Mouse (Mus musculus) embryonic facial prominence, embryonic 15.5 days (tissue): ENCODE data around the gene Hist2h3b. TPM values are rescaled to one million over a fixed set of nuclear protein-coding genes. Genes with fewer than 3 reads are reported as not detected.
"Not testable (repeated sequence)": the region's sequence is repeated elsewhere in the genome, so short reads cannot be mapped to it uniquely, and the experiment has no call there.

ENCODE experiments used
- ATAC-seq: fragments of 200-750 bp; cut with Nextera tagmentation; 2 replicates; pipeline ENCODE4 v1.8.0; 2017; ENCODE audit warnings: low read depth, moderate TSS enrichment; ENCODE audit not compliant: insufficient number of reproducible peaks, low FRiP score, low TSS enrichment
- H3K27ac ChIP-seq: fragments of 300-500 bp; sonication (generic); replicated peaks from 2 replicates; pipeline ENCODE4 v1.5.1; 2015; ENCODE audit warnings: mild to moderate bottlenecking, inconsistent platforms
- H3K27me3 ChIP-seq: fragments of 300-500 bp; sonication (generic); 2 replicates; pipeline ENCODE4 v1.6.1; 2015; ENCODE audit warnings: inconsistent platforms
- H3K36me3 ChIP-seq: fragments of 300-500 bp; sonication (generic); 2 replicates; pipeline ENCODE4 v1.6.1; 2015; ENCODE audit warnings: mild to moderate bottlenecking, inconsistent platforms
- H3K4me1 ChIP-seq: fragments of 300-500 bp; sonication (generic); 2 replicates; pipeline ENCODE4 v1.6.1; 2015; ENCODE audit warnings: inconsistent platforms
- H3K4me2 ChIP-seq: fragments of 300-500 bp; sonication (generic); replicated peaks from 2 replicates; pipeline ENCODE4 v1.6.1; 2015; ENCODE audit warnings: mild to moderate bottlenecking, inconsistent platforms
- H3K4me3 ChIP-seq: fragments of 300-500 bp; sonication (generic); replicated peaks from 2 replicates; pipeline ENCODE4 v1.5.1; 2015; ENCODE audit warnings: mild to moderate bottlenecking, inconsistent platforms
- H3K9ac ChIP-seq: fragments of 300-500 bp; sonication (generic); 2 replicates; pipeline ENCODE4 v1.6.1; 2015; ENCODE audit warnings: inconsistent platforms
- H3K9me3 ChIP-seq: fragments of 300-500 bp; sonication (generic); replicated peaks from 2 replicates; pipeline ENCODE4 v1.6.1; 2016; ENCODE audit warnings: inconsistent platforms
- WGBS: fragments of 180-500 bp; shearing (Covaris S2); methylation state at CpG from one replicate; pipeline ENCODE4 v1.1.7; 2015; 5-methylcytosine and 5-hydroxymethylcytosine counted together
- polyA plus RNA-seq: library from polyadenylated mRNA; unstranded; fragments of >200 nt; fragmentation: Nextera tagmentation; extraction: Ambion mirVana; gene quantifications from 2 replicates; pipeline ENCODE4 v1.2.1, GENCODE M21; 2015

Hist2h3b gene
- polyA plus RNA-seq, 1 experiment from 2014 or later: 36.0 TPM

DNA sequence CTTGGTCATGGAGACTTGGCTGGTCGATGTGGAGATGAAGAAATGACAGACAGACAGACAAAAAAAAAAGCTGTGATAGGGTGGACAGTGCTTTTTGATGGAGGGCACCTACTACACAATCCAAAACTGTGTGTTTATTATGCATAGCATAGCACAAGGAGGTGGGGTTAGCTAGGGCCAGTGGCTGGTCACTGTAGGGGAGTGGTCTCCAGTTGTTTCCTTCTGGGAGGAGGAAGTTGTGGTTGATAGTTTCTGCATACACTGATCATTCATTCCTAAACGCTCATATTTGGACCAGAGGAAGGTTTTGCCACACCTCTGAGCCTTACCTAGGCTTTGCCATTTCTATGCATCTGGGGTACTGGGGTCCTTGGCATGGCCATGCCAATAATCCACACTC lies 38.0 kb upstream of the Hist2h3b start:
- WGBS: 71% methylated on average over 2 of the region's 2 CpGs
- no peaks in the 10 kb centered on the region for H3K9me3 ChIP-seq
- H3K4me3 ChIP-seq: no peak overlapping the region
- H3K4me1 ChIP-seq: 0 out of 2 replicates have a peak, but pooled peaks cover 4% of the 10 kb centered on the region
- no peak for ATAC-seq
- H3K27ac ChIP-seq: no peak overlapping the region
- no peak overlapping the region for H3K4me2 ChIP-seq
- no peaks in the 10 kb centered on the region for H3K36me3 ChIP-seq
- no peak overlapping the region for H3K9ac ChIP-seq
- no peaks in the 10 kb centered on the region for H3K27me3 ChIP-seq

DNA sequence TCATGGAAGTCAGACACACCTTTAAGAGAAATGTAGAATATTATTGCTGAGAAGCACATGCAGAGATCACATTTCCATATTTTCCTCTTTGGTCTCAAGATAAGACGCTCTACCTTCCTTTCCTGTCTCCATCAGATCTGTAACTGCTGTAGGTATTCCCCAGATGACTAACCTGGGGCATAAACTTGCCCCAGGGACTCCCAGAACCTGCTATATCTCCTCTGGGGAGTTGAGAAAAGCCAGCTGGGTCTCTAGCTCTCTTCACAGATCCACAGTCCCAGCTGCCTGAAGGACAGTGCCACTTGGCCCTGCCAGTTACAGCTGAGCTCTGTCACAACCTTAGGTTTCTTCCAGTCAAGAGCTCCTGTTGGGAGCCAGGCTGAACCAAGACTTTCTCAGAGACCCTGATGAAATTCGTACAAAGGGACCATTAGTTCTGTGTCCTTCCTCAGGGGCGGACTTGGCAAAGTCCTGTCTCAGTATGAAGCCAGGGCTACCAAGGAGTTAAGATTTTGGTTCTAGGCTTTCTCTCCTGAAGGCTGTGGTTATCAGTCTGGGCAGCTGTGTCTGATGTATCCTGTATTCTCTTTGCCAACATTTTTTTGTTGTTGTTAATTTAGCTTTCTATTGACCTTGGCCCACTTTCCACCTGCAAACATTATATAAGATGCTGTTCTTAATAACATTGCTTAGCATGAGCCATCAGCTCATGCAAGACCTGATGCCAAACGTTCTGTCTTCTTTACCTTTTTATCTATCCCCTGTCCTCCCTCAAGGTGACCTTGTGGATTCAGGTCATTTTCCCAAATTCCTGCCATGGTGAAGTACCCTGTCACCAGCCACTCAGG lies 37.3 kb upstream of the Hist2h3b start:
- Histone ChIP-seq H3K9me3 (no peaks in the 10 kb centered on the region), H3K27me3 (no peaks in the 10 kb centered on the region), H3K4me3 (no peak overlapping the region), H3K4me2 (no peak overlapping the region), H3K36me3 (no peaks in the 10 kb centered on the region), H3K4me1 (0 out of 2 replicates have a peak, but pooled peaks cover 4% of the 10 kb centered on the region), H3K27ac (no peak overlapping the region), H3K9ac (no peak overlapping the region)
- no peak for ATAC-seq
- 71% methylated on average over 4 of the region's 4 CpGs for WGBS

DNA sequence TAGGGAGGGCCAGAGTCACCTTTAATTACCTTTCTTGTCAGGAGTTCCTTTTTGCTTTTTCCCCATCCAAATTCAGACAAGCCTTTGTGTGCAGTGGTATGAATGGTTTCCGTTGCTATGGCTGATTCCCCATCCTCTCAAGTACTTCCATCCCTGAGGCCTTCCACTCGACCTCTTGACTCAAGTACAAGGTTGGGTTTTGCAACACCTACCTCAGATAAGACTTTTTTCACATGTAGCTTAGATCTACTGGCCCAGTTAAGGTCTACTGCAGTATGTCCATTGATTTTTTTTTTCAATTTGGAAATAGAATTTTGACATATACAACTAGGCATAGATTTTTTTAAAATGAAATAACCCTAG lies 36.7 kb upstream of the Hist2h3b start:
- ATAC-seq: no peak
- Histone ChIP-seq H3K27me3 (no peaks in the 10 kb centered on the region), H3K27ac (no peak overlapping the region), H3K36me3 (no peaks in the 10 kb centered on the region), H3K4me1 (0 out of 2 replicates have a peak, but pooled peaks cover 3% of the 10 kb centered on the region), H3K9ac (no peak overlapping the region), H3K4me3 (no peak overlapping the region), H3K9me3 (no peaks in the 10 kb centered on the region), H3K4me2 (no peak overlapping the region)
- WGBS: 54% methylated on average over 2 of the region's 2 CpGs

DNA sequence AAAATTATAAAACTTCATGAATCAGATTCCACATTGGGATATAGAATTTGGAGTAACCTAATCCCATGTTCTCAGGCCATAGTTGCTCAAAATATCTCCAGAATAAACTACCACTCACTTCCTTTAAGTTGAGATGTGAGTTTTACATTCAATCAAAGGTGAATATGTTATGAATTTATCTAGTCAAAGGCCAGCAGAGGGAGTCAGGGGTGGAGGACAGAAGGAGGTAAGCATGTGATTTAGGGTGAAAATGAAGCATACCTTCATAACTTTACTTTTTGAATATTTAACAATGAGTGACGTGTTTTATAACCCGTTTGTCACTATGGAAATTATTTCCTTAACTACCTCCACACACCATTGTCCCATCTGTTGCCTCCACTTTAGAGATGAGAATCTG lies 33.5 kb upstream of the Hist2h3b start:
- H3K9me3 ChIP-seq: no peaks in the 10 kb centered on the region
- WGBS: 92% methylated on average over 2 of the region's 2 CpGs
- ATAC-seq: no peak

DNA sequence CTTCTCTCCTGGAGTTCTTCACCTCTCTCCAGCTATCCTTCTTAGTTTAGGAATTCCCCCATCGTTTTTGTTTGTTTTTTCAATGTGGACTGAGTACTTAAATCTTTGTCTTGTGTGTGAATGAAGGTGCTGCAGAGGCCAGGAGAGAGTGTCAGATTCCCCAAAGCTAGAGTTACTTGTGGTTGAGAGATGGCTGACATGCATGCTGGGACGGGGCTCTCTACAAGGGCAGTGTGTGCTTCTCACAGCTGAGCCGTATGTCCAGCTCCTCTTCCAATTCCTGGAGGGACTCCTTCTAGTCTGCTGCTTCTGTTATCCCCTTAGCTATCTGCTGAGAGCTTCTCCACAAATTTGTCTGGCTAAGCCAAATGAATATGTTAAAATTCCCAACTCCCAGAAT lies 32.6 kb upstream of the Hist2h3b start:
- no peaks in the 10 kb centered on the region for H3K27me3 ChIP-seq
- no peak overlapping the region for H3K4me3 ChIP-seq
- ATAC-seq: no peak
- peaks cover 16% of the 10 kb centered on the region for H3K4me1 ChIP-seq
- H3K4me2 ChIP-seq: no peak overlapping the region
- no peaks in the 10 kb centered on the region for H3K9me3 ChIP-seq
- WGBS: 53% methylated on average over 3 of the region's 3 CpGs
- no peaks in the 10 kb centered on the region for H3K36me3 ChIP-seq
- H3K27ac ChIP-seq: no peak overlapping the region
- H3K9ac ChIP-seq: no peak overlapping the region

More for the DNA sequence above, 33.5 kb upstream of the Hist2h3b start:
- Histone ChIP-seq H3K4me1 (peaks cover 14% of the 10 kb centered on the region), H3K27me3 (no peaks in the 10 kb centered on the region), H3K4me2 (no peak overlapping the region), H3K36me3 (no peaks in the 10 kb centered on the region), H3K27ac (no peak overlapping the region), H3K9ac (no peak overlapping the region), H3K4me3 (no peak overlapping the region)

DNA sequence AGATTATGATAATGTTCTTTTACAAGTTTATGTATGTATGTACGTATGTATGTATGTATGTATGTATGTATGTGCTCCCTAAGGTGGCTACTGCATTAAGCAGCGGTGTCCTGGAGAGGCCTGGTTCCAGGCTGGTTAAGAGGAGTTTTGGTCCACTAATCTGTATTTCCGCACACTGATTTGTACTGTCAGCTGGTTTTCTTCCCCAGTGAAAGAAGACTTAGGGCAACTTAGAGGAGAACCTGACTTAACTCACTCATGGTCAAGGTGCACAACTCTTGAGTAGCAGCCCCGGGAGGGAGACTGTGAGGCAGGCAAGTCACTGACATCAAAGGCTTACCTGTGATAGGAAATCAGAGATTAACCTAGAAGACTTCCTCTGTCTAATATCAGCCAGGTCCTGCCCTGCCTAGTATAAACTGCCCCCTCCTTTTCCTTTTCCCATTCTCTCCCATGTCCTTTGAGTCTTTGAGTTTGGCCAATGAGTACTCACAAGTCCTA lies 31.6 kb upstream of the Hist2h3b start:
- WGBS: 70% methylated on average over 4 of the region's 4 CpGs
- peak overlapping the region; percentile 44; the same call in 1 of the 2 replicates for H3K9ac ChIP-seq

DNA sequence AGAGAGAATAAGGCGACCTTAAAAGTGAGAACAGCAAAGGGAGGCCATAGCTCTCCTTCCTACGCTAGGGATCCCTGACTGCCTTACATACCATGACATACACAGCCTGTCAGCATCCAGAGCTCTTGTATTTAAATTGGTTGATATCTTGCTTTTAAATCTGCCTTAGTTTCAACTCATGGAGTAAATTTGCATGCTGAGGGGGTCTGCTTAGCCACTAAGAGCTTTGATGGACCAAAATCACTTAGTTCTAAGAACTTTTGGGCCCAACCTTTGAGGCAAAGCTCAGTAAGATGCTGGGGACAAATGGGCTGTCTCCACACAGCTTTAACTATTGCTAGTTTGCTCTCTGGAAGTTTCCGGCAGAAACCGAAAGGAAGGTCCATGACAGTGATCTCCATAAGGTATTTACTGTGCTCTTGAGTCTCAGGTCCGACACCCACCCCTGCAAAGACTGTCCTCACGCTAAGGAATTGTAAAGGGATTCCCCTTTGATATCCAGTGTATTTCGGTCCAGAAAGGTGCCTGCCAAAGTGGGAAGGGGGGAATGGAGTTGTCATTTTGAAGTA lies 31.0 kb upstream of the Hist2h3b start:
- Histone ChIP-seq H3K9me3 (no peaks in the 10 kb centered on the region), H3K4me3 (peak overlapping the region; percentile 45)

More for the DNA sequence above, 31.6 kb upstream of the Hist2h3b start:
- Histone ChIP-seq H3K4me1 (peaks cover 19% of the 10 kb centered on the region), H3K36me3 (no peaks in the 10 kb centered on the region), H3K27me3 (no peaks in the 10 kb centered on the region), H3K4me2 (peak overlapping the region; percentile 50), H3K9me3 (no peaks in the 10 kb centered on the region), H3K27ac (no peak overlapping the region), H3K4me3 (peak overlapping the region; percentile 45)
- no peak for ATAC-seq

DNA sequence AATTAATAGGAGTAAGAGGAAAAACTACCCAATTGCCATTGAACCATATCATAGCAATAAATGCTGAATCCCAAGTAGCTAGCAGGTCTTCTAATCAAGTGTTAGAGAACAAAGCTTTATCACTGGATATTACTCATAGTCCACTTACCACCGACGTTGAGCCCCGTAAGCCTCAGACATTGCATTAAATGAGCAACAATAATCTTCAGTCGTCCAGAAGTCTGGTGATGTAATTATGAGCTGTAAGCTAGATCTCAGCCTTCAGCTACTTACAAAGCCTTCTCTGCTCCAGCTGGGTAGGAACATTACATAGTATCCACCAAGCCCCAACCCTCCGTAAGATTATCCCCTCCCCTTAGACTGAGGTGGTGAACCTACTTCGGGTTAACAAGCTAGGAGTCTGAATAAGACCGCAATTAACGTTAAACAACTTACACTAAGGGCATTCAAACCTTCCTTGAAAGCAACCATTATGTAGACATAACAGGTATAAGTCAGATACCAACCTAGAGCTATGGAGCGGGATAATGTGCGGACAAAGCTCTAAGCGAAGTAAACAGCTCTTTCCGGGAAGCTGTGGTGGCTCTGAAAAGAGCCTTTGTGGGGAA lies 30.4 kb upstream of the Hist2h3b start:
- no peaks in the 10 kb centered on the region for H3K36me3 ChIP-seq
- H3K4me3 ChIP-seq: peak overlapping the region; percentile 45
- peaks cover 25% of the 10 kb centered on the region for H3K4me1 ChIP-seq
- no peaks in the 10 kb centered on the region for H3K27me3 ChIP-seq
- peak overlapping the region; percentile 80 for H3K27ac ChIP-seq
- H3K9ac ChIP-seq: peak overlapping the region; percentile 44
- ATAC-seq: no peak
- WGBS: 1% methylated on average over 12 of the region's 12 CpGs
- peak overlapping the region; percentile 50 for H3K4me2 ChIP-seq
- H3K9me3 ChIP-seq: no peaks in the 10 kb centered on the region

More for the DNA sequence above, 31.0 kb upstream of the Hist2h3b start:
- 12% methylated on average over 7 of the region's 7 CpGs for WGBS
- no peak for ATAC-seq
- H3K27ac ChIP-seq: peak overlapping the region; percentile 65
- peak overlapping the region; percentile 44 for H3K9ac ChIP-seq
- no peaks in the 10 kb centered on the region for H3K27me3 ChIP-seq
- no peaks in the 10 kb centered on the region for H3K36me3 ChIP-seq
- H3K4me2 ChIP-seq: peak overlapping the region; percentile 50
- peaks cover 21% of the 10 kb centered on the region for H3K4me1 ChIP-seq

DNA sequence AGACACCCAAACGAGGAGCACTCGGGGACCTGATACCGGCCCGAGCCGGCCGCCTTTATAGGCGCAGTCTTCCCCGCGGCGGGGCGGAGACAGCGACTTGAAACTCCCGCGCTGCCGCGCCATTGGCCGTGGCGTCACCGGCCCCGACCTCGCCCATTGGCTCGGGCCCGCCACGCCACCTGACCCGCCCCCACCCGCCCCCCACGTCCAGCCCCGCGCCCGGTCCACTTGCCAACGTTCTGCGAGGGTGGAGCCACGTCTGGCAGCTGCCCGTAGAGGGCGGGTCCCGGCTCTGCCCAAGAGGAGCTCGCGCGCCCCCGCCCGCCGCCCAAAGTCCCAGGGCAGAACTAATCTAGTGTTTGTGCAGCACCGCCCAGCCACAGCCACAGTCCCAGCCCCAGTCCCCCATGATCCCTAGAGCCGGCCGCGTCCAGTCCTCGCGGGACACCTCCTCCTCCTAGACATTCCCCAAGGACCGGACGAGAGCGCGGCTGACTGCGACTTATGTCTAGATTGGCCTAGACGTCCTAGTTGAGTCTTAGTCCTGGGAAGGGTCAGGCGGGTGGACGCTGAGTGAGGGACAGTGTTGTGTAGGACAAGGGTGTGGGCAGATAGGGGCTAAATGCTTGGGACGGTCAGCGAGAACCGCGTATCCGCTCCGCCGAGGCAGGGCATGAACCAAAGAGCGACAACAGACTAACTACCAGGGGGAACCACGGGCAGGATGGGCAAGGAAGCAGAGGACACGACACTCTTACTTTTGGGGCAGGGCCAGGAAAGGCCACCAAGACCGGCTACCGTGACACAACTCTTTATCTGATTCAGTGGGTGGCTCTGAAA lies 29.3 kb upstream of the Hist2h3b start, which contains the start of gene Hist2h3c2:
Gene Hist2h3c2 (minus strand): TSS at position 174 of the 840 bp plus-strand sequence.
- H3K9me3 ChIP-seq, H3K27me3 ChIP-seq, H3K36me3 ChIP-seq: not testable (repeated sequence)
- H3K4me1 ChIP-seq: peaks cover 29% of the 10 kb centered on the region
- peak within 1 kb of the TSS; percentile 84 for H3K27ac ChIP-seq
- peak within 1 kb of the TSS; percentile 44 for H3K9ac ChIP-seq
- ATAC-seq: peak; percentile 92
- WGBS: 0% methylated on average over 14 of the region's 68 CpGs
- H3K4me3 ChIP-seq: peak within 1 kb of the TSS; percentile 45
- H3K4me2 ChIP-seq: peak within 1 kb of the TSS; percentile 50

DNA sequence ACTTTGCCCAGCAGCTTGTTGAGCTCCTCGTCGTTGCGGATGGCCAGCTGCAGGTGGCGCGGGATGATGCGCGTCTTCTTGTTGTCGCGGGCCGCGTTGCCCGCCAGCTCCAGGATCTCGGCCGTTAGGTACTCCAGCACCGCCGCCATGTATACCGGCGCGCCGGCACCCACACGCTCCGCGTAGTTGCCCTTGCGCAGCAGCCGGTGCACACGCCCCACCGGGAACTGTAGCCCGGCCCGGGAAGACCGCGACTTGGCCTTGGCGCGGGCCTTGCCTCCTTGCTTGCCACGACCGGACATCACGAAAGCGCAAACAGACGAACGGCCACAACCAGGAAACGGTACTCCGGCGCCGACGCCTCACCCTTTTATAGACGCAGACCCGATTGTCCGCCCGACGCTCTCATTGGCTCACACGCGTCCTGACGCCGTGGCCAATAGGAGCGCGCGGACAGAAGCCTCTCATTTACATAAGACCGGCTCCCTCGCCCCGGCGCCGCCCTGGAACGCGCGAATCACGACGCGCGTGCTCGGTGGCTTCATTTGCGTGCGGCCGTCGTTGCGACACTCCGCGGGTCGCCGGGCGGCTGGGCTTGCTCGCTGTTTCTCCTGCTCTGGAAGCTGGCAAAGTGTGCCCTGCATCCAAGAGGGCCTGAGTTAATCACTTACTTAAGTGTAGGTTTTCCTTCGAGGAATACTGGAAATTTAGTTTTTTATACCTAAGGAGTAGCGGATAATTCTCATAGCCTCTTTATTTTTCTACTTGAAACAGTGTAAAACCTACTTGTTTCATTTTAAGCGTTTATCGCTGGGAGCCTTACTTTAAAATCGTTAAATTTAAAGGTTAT lies 28.3 kb upstream of the Hist2h3b start, which contains the start of gene Hist2h2aa2:
Gene Hist2h2aa2 (minus strand): TSS at position 328 of the 850 bp plus-strand sequence.
- peak within 1 kb of the TSS; percentile 38 for H3K4me3 ChIP-seq
- 3% methylated on average over 31 of the region's 85 CpGs for WGBS

More for the DNA sequence above, 28.3 kb upstream of the Hist2h3b start, which contains the start of gene Hist2h2aa2:
- peak within 1 kb of the TSS; percentile 91 for H3K27ac ChIP-seq
- ATAC-seq: peak; percentile 89
- not testable (repeated sequence) for H3K9me3 ChIP-seq, H3K27me3 ChIP-seq, H3K36me3 ChIP-seq
- peak within 1 kb of the TSS; percentile 18; the same call in 1 of the 2 replicates for H3K9ac ChIP-seq
- H3K4me1 ChIP-seq: peaks cover 34% of the 10 kb centered on the region
- H3K4me2 ChIP-seq: peak within 1 kb of the TSS; percentile 39
